Mouse (Mus musculus) kidney, postnatal 4 days (tissue): ENCODE results near the gene Pkd1l1.
A peak's percentile ranks its signal among the peaks of the same experiment; 100 is the strongest.

Source experiments
- DNase-seq, 2 experiments: peaks; one replicate each; pipeline ENCODE4 v3.0.0; 2021; ENCODE audit warnings: mixed read lengths in 2 of 2

Gene Pkd1l1

GRCm38 (mm10) chr11:8936431-8937110 lies 36.5 kb downstream of the Pkd1l1 start:
- DNase-seq = no peak

GRCm38 (mm10) chr11:8916081-8916671 lies 56.9 kb downstream of the Pkd1l1 start:
- no peak for DNase-seq

DNA sequence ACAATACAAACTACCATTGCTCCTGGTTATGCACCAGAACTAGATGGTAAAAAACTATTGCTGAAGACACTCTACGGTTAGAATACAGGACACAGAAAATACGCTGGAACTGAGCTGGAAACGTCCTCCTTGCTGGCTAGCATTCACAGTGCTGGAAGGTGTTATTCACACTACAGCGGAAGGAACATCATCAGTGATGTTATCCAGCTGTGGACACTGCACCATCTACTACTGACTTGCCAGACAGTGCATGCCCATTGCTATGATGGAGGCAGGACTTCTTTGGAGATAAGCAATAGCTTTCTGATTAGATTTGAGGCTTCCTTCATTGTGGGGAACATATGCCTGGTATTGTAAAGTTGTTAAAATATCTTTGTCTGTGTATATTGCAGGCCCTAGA lies 90.3 kb downstream of the Pkd1l1 start:
- no peak for DNase-seq

- no peak for DNase-seq
Measured at GRCm38 (mm10) chr11:8881521-8881920, 91.5 kb downstream of the Pkd1l1 start.

DNA sequence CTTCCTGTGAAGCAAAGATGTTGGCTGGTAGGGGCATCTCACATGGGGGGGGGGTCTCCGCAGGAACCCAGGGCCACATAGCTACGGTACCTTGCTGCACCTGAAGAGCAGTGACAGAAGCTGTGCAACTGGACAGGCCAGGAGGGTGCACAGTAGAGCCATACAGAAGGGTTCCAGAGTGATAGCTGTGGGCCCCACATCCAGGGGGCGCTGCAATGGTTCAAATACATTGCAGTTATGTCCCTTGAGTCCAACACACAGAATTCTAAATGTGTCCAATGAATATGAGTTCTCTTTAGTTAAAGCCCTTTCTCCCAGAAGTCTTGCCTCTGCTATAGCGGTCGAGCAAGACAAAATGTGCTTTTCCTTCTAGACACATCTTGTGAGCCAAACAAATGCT lies 103.0 kb downstream of the Pkd1l1 start:
- no peak for DNase-seq

GRCm38 (mm10) chr11:8866021-8866420 lies 107.0 kb downstream of the Pkd1l1 start:
- no peak for DNase-seq

GRCm38 (mm10) chr11:8863955-8864675 lies 109.0 kb downstream of the Pkd1l1 start:
- no peak for DNase-seq

DNA sequence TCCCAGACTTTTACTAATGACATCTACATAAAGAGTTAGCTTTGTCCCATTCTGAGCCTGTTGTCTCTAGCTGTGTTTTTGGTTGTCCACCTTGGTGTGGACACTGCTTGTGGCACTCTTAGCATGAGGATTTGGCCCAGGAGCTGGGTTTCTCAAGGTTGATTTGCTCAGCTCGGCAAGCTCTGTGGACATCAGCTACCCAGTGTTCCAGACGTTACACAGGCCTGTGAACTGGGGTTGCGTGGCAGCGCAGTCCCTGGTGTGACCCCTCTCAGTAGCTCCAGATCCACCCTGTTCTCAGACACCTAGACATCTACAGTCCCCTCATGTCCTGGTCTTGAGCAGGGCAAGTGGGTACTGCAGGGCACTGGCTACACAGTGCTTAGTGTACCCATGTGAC lies 110.6 kb downstream of the Pkd1l1 start:
- DNase-seq = no peak

GRCm38 (mm10) chr11:8861978-8862377 lies 111.1 kb downstream of the Pkd1l1 start:
- no peak for DNase-seq

DNA sequence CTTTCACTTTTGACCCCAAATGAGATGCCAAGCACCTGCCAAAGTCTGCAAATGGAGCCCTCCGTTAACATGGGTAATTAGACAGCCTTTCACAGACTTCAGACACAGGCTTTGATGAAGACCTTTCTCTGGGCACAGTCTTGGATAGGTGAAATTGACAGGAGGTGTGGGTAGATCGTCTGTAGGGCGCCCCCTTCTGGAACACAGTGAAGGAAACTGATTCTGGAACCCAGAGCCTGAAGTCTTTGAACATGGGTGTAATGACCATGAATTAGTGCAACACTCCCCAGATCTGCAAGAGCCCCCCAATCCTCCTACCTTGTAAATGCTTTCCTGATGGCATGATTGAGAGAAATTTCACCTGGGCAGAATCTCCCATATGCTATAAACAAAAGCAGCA lies 112.2 kb downstream of the Pkd1l1 start:
- peak; percentile 36 to 52 for DNase-seq

GRCm38 (mm10) chr11:8859868-8860267 lies 113.2 kb downstream of the Pkd1l1 start:
- DNase-seq = peak; percentile 93

GRCm38 (mm10) chr11:8859041-8859440 lies 114.0 kb downstream of the Pkd1l1 start:
- no peak for DNase-seq

GRCm38 (mm10) chr11:8856125-8856524 lies 116.9 kb downstream of the Pkd1l1 start:
- DNase-seq = no peak

- no peak for DNase-seq
Measured at GRCm38 (mm10) chr11:8848049-8848448, 125.0 kb downstream of the Pkd1l1 start.

GRCm38 (mm10) chr11:8847627-8848026 lies 125.4 kb downstream of the Pkd1l1 start:
- no peak for DNase-seq

GRCm38 (mm10) chr11:8836176-8836575 lies 136.9 kb downstream of the Pkd1l1 start:
- peak in 1 of 2 experiments; percentile 0 for DNase-seq

DNA sequence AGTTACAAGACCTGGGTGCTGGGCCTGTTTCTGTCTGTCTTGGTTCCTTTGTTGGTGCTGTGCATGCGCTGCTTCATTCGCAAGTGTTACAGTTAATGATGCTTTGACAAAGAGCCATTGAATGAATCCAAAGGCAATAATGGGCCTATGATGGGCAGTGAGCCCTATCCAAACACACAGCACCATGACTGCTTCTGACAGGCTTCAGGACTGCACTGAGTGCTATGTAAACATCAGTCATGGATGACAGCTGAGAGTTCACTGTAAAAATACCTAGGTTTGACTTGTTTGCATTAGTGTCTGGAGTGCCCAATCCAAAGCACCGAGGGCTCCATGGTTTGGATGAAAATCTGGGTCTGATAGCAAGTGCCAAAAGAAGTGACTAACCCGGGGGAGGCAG lies 138.9 kb downstream of the Pkd1l1 start:
- no peak for DNase-seq

GRCm38 (mm10) chr11:8830551-8830950 lies 142.5 kb downstream of the Pkd1l1 start:
- DNase-seq = no peak

- DNase-seq = no peak
Measured at GRCm38 (mm10) chr11:8829561-8829960, 143.5 kb downstream of the Pkd1l1 start.

DNA sequence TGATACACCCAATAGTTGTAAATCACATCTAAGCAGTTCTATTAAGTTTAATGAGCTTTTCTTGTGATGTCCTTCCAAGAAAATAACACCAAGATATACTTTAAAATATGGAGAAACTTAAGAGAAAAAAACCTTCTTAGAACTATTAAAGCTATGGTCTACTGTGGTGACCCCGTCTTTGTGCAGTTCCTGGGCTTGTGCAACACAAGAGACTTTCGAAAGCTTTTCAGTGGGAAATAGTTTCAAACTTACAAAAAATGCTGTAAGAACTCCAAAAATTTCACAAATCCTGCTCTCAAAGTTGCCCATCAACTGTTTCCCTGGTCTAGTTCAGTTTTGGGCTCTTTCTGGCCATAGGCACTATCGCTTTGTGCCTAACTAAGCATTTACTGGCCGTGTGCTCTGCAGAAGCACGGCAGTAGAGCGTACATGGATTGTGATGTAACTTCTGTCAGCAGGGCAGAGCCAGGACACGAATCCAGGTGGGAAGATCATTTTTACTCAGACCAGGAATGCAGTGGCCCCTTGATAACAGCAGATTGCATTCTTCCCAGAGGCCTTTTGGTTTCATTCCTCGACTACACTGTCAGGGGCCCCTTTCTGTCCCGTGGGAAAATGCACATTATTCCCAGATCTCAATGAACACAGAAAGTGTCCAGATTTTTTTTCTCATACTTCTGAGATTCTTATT lies 144.1 kb downstream of the Pkd1l1 start:
- DNase-seq = no peak

GRCm38 (mm10) chr11:8826609-8827008 lies 146.5 kb downstream of the Pkd1l1 start:
- no peak for DNase-seq

DNA sequence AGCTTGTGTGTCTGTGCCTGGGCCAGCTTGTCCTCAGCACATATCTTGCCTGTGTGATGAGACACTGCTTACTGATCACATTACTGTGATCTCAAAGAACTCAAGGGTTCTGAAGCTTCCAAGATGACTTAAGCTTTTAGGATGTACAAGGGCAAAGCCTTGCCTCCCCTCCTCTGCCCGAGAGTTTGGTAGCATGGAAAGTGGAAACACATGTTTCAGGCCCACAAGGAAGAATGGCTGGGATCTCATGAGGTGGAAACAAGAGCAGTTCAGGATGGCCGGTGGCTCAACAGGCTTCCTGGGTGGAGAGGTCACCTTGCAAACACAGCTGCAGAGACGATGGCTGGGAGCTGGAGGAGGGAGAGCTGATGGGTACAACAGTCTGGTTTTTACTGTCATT lies 147.0 kb downstream of the Pkd1l1 start:
- no peak for DNase-seq

DNA sequence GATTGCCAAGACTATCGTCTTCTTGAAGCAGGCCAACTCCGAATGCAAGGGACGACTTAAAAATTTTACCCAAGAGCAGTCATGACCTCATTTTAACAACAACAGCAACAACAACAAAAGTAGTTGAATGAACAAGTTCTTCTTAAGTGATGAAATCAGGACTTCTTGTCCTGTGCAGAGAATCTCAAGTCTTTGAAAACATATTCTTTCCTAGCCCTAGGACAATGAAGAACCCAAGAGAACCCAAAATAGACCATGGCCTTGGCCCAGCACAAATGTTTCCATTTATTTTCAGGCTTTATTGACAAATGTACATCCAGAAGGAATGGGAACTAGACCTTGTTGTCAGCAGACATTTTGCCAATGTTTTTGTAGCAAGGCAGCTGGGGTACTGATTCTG lies 147.7 kb downstream of the Pkd1l1 start:
- DNase-seq = no peak

GRCm38 (mm10) chr11:8821403-8821802 lies 151.7 kb downstream of the Pkd1l1 start:
- DNase-seq = no peak
